ENCODE assay signal across 19 mouse cellular contexts in the genomic region with DNA sequence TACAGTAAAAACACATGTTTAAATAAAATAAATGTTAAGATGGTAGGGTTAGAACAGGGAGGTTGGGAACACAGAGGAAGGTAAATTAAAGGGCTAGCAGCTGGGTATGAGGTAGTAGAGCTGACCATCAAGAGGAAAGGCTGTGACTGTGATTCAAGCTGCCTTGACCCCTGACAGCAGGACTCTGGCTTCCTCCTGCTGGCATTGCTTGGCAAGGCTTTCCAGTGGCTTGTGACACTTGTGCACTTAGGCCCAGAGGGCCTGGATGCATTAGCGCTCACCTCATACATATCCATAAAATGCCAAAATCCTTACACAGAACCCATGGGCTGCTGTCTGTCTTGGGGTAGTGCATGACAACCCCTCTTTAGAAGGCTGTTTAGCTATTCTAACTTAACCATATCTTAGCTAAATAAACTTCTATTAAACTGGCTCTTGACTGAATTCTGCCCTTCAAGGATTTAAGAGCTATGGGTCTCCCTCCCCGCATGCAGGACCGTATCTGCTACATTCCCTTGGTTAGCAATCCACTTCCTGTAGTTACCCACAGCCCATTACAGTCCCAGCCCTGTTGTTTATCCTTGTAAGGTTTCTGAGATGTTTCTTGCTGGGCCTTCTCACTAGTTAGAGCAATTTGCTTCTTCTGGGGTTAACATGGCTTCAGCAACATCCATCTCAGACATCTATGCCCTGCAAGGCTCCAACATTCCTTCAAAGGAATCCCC. TPM values are rescaled to one million over a fixed set of nuclear protein-coding genes. Genes with fewer than 3 reads are reported as not detected.
DNase-seq lines count a peak whose midpoint lies in the region; ATAC-seq lines count a peak whose summit lies in the region.
"Had no signal": no experiment of that assay in that cellular context is flagged by ENCODE, and none has a peak within 500 bp of the region (broad histone marks: within the 10 kb centered on the region; RNA-seq: fewer than 3 reads in every experiment).

No protein-coding gene starts in this region.

- no peaks in the 10 kb centered on the region for H3K36me3 ChIP-seq in liver, embryonic 16.5 days (ENCODE audit: control insufficient read depth, insufficient read depth)
- no peaks in the 10 kb centered on the region for H3K36me3 ChIP-seq in liver, embryonic 12.5 days
- H3K36me3 ChIP-seq in hindbrain, embryonic 16.5 days (ENCODE audit: control insufficient read depth, insufficient read depth, low read length) = no peaks in the 10 kb centered on the region
- H3K36me3 ChIP-seq: heart, embryonic 15.5 days; hindbrain, embryonic 10.5 days had no signal

- DNase-seq in heart, adult 11 months = peak; percentile 85
- DNase-seq in heart, adult 18-20 months = no peak
- no peak for DNase-seq in ovary, postnatal 36 days (ENCODE audit: low spot score)
- DNase-seq: cerebellum, adult 11-12 months; cerebellum, postnatal 36 days; layer of hippocampus, postnatal 36 days; left cerebral cortex, postnatal 4 days; lung, embryonic 14.5 days; spleen, adult 18-20 months had no signal

- no peaks in the 10 kb centered on the region for H3K4me1 ChIP-seq in liver, embryonic 16.5 days (ENCODE audit: control insufficient read depth, low read depth, low read length)
- no peaks in the 10 kb centered on the region; the same call in 1 of the 2 replicates for H3K4me1 ChIP-seq in liver, embryonic 12.5 days
- H3K4me1 ChIP-seq in hindbrain, embryonic 16.5 days (ENCODE audit: control insufficient read depth, insufficient read depth, low read depth, low read length) = no peaks in the 10 kb centered on the region
- H3K4me1 ChIP-seq: heart, embryonic 15.5 days had no signal

- no peak overlapping the region for H3K4me2 ChIP-seq in liver, embryonic 16.5 days (ENCODE audit: low read depth, low read length)
- no peak overlapping the region for H3K4me2 ChIP-seq in liver, embryonic 12.5 days
- H3K4me2 ChIP-seq in hindbrain, embryonic 16.5 days (ENCODE audit: low read length) = no peak overlapping the region
- H3K4me2 ChIP-seq: heart, embryonic 15.5 days; lung, embryonic 14.5 days had no signal

- 44% methylated on average over 3 of the region's 3 CpGs for WGBS in liver, embryonic 16.5 days (ENCODE audit: insufficient replicate concordance)
- 59% methylated on average over 3 of the region's 3 CpGs for WGBS in liver, embryonic 12.5 days (ENCODE audit: insufficient replicate concordance)
- 82% methylated on average over 3 of the region's 3 CpGs for WGBS in hindbrain, embryonic 16.5 days

- no peaks in the 10 kb centered on the region for H3K9me3 ChIP-seq in liver, embryonic 16.5 days (replicated peaks; ENCODE audit: control insufficient read depth, low read length)
- no peaks in the 10 kb centered on the region for H3K9me3 ChIP-seq in liver, embryonic 12.5 days (replicated peaks)
- H3K9me3 ChIP-seq in hindbrain, embryonic 16.5 days (ENCODE audit: control insufficient read depth, low read length) = no peaks in the 10 kb centered on the region
- H3K9me3 ChIP-seq: heart, embryonic 15.5 days; hindbrain, embryonic 10.5 days had no signal

- H3K9ac ChIP-seq in liver, embryonic 16.5 days (ENCODE audit: low read depth, low read length) = no peak overlapping the region
- H3K9ac ChIP-seq in liver, embryonic 12.5 days = no peak overlapping the region
- H3K9ac ChIP-seq in hindbrain, embryonic 16.5 days (ENCODE audit: low read depth, low read length) = no peak overlapping the region
- H3K9ac ChIP-seq: heart, embryonic 15.5 days; lung, embryonic 14.5 days had no signal

- H3K27ac ChIP-seq in liver, embryonic 16.5 days (ENCODE audit: low read length) = peak overlapping the region; percentile 19; the same call in 1 of the 2 replicates
- H3K27ac ChIP-seq in liver, embryonic 12.5 days = no peak overlapping the region
- H3K27ac ChIP-seq in hindbrain, embryonic 16.5 days (ENCODE audit: low read depth, low read length) = no peak overlapping the region
- H3K27ac ChIP-seq: heart, embryonic 15.5 days; hindbrain, embryonic 10.5 days had no signal

- no peak for ATAC-seq in liver, embryonic 16.5 days (ENCODE audit: low read depth)
- no peak for ATAC-seq in liver, embryonic 12.5 days
- ATAC-seq in hematopoietic stem cell, adult 5-6 weeks (replicated peaks in 1 of 2; ENCODE audit: insufficient read depth in 1 of 2, low FRiP score in 2 of 2, low TSS enrichment in 1 of 2, low read depth in 1 of 2, poor library complexity in 2 of 2, severe bottlenecking in 2 of 2) = peak; percentile 25 to 43; a peak in 2 of 4 replicates
- peak; percentile 58 for ATAC-seq in megakaryocyte, adult 5-6 weeks (ENCODE audit: poor library complexity, severe bottlenecking)
- ATAC-seq in hindbrain, embryonic 16.5 days = no peak
- ATAC-seq: forebrain, embryonic 14.5 days; midbrain, embryonic 16.5 days had no signal

- H3K4me3 ChIP-seq in liver, embryonic 16.5 days (ENCODE audit: low read depth, low read length) = no peak overlapping the region
- no peak overlapping the region for H3K4me3 ChIP-seq in liver, embryonic 12.5 days
- no peak overlapping the region for H3K4me3 ChIP-seq in hindbrain, embryonic 16.5 days (ENCODE audit: low read length)
- H3K4me3 ChIP-seq: erythroblast, embryonic 14.5 days; heart, embryonic 15.5 days; hindbrain, embryonic 10.5 days had no signal

- H3K27me3 ChIP-seq in liver, embryonic 16.5 days (ENCODE audit: control insufficient read depth, insufficient read depth, low read depth, low read length) = no peaks in the 10 kb centered on the region
- H3K27me3 ChIP-seq in liver, embryonic 12.5 days (replicated peaks) = no peaks in the 10 kb centered on the region
- no peaks in the 10 kb centered on the region for H3K27me3 ChIP-seq in hindbrain, embryonic 16.5 days (replicated peaks; ENCODE audit: control insufficient read depth, insufficient read depth, low read length)
- H3K27me3 ChIP-seq: heart, embryonic 15.5 days had no signal

RNA-seq across cellular contexts. Expression of gene Sgms2, which starts 25.5 kb away (rescaled TPM):
- total RNA-seq in heart, adult 18-20 months (2021) = 1 to 10 TPM; 1.7 to 1.8 TPM
- 4.8 and 4.9 TPM in 2 replicates for polyA plus RNA-seq in liver, embryonic 16.5 days (2015; fragmentation: Nextera tagmentation; extraction: Ambion mirVana)
- polyA plus RNA-seq in liver, embryonic 12.5 days (2016; fragmentation: Nextera tagmentation; extraction: Ambion mirVana) = 2.0 and 2.3 TPM in 2 replicates
- 1.3 and 8.7 TPM in 2 replicates for total RNA-seq in hematopoietic stem cell, adult 5-6 weeks (2017)
- 55.2 and 67.1 TPM in 2 replicates for total RNA-seq in megakaryocyte, adult 5-6 weeks (2015)
- total RNA-seq in megakaryocyte, adult 5-6 weeks (2017) = 29.0 and 43.3 TPM in 2 replicates
- 2.6 and 3.1 TPM in 2 replicates for polyA plus RNA-seq in hindbrain, embryonic 16.5 days (2015; fragmentation: Nextera tagmentation; extraction: Ambion mirVana)

Comparison
In these comparisons a context has a peak if more than half of its experiments do, and no peak if none do; other contexts are left out.
1. ATAC-seq: peak in hematopoietic stem cell, adult 5-6 weeks (2 of 2) and megakaryocyte, adult 5-6 weeks (single experiment); none in liver, embryonic 16.5 days (single experiment), liver, embryonic 12.5 days (single experiment) and hindbrain, embryonic 16.5 days (single experiment).